In genomic region chr16:18066060-18067009, GRCm38 (mm10) we compare ENCODE assay signal across 8 mouse cellular contexts. TPM values are rescaled to one million over a fixed set of nuclear protein-coding genes. Genes with fewer than 3 reads are reported as not detected.
DNase-seq lines count a peak whose midpoint lies in the region; ATAC-seq and TF ChIP-seq lines count a peak whose summit lies in the region.

No protein-coding gene starts in this region.

- no peak for TF ChIP-seq CTCF in cortical plate, adult 2 months (IDR thresholded peaks at IDR 0.05; ENCODE audit: extremely low read depth, insufficient read depth, low read length)

- peak overlapping the region; percentile 92 for H3K27ac ChIP-seq in cortical plate, adult 2 months (ENCODE audit: insufficient read depth, low read length)

- H3K4me1 ChIP-seq in cortical plate, adult 2 months (ENCODE audit: control insufficient read depth, insufficient read depth, low read length), result peaks cover 3% of the 10 kb centered on the region; the same call in 1 of the 2 replicates

- peak; percentile 89 for TF ChIP-seq POLR2A in cortical plate, adult 2 months (IDR thresholded peaks at IDR 0.05; ENCODE audit: extremely low read depth, insufficient read depth, low read length)

- peak; percentile 94 for DNase-seq in adipocyte (ENCODE audit: low spot score)
- peak; percentile 80 to 85 for DNase-seq in gastrocnemius, adult 8-10 months (ENCODE audit: low spot score in 2 of 2)
- DNase-seq in induced T-regulatory cell, adult 2 months (ENCODE audit: low read depth), result peak; percentile 93
- peak; percentile 77 to 88 for DNase-seq in left cerebral cortex, adult 8-10 months (ENCODE audit: low spot score in 2 of 2)
- peak; percentile 93 for DNase-seq in right cerebral cortex, adult 18-20 months
- DNase-seq in urinary bladder, adult 2 months (ENCODE audit: low spot score), result peak; percentile 89

- H3K4me3 ChIP-seq in cortical plate, adult 2 months (ENCODE audit: insufficient read depth, low read length), result peak overlapping the region; percentile 68

- peak; percentile 100 for ATAC-seq in megakaryocyte, adult 5-6 weeks (ENCODE audit: poor library complexity, severe bottlenecking)

RNA-seq across cellular contexts. Expression of gene Dgcr6, which starts 13.7 kb away (rescaled TPM):
- polyA plus RNA-seq in cortical plate, adult 2 months (2012; rRNA removed), result 113 and 120 TPM in 2 replicates
- total RNA-seq in gastrocnemius, adult 8-10 months (2022), result 10 to 100 TPM; 48.2 to 56.8 (median 51.2) TPM
- total RNA-seq in left cerebral cortex, adult 8-10 months (2022), result 10 to 100 TPM; 69.8 to 89.4 (median 80.6) TPM
- total RNA-seq in megakaryocyte, adult 5-6 weeks (2015), result 9.8 and 11.4 TPM in 2 replicates
- total RNA-seq in megakaryocyte, adult 5-6 weeks (2017), result 3.4 and 7.9 TPM in 2 replicates
- 105 and 136 TPM in 2 replicates for polyA plus RNA-seq in urinary bladder, adult 2 months (2012; rRNA removed)

RNA-seq across cellular contexts. Expression of gene Prodh, which starts 23.7 kb away (rescaled TPM):
- polyA plus RNA-seq in cortical plate, adult 2 months (2012; rRNA removed), result 72.7 and 86.0 TPM in 2 replicates
- 10 to 100 TPM in 2 of 4 experiments, 1 to 10 TPM in 2; 7.8 to 16.8 (median 9.7) TPM for total RNA-seq in gastrocnemius, adult 8-10 months (2022)
- 10 to 100 TPM; 27.2 to 45.1 (median 31.8) TPM for total RNA-seq in left cerebral cortex, adult 8-10 months (2022)
- 1.3 and 2.2 TPM in 2 replicates for total RNA-seq in megakaryocyte, adult 5-6 weeks (2015)
- total RNA-seq in megakaryocyte, adult 5-6 weeks (2017), result 5.7 and 9.8 TPM in 2 replicates
- polyA plus RNA-seq in urinary bladder, adult 2 months (2012; rRNA removed), result 35.2 and 40.6 TPM in 2 replicates

Comparison
In these comparisons a context has a peak if more than half of its experiments do, and no peak if none do; other contexts are left out.
1. Peak in every context shown above with its lines: DNase-seq, ATAC-seq, H3K4me3 ChIP-seq and H3K27ac ChIP-seq.